14 mouse cellular contexts compared by ENCODE assay signal in the genomic region with DNA sequence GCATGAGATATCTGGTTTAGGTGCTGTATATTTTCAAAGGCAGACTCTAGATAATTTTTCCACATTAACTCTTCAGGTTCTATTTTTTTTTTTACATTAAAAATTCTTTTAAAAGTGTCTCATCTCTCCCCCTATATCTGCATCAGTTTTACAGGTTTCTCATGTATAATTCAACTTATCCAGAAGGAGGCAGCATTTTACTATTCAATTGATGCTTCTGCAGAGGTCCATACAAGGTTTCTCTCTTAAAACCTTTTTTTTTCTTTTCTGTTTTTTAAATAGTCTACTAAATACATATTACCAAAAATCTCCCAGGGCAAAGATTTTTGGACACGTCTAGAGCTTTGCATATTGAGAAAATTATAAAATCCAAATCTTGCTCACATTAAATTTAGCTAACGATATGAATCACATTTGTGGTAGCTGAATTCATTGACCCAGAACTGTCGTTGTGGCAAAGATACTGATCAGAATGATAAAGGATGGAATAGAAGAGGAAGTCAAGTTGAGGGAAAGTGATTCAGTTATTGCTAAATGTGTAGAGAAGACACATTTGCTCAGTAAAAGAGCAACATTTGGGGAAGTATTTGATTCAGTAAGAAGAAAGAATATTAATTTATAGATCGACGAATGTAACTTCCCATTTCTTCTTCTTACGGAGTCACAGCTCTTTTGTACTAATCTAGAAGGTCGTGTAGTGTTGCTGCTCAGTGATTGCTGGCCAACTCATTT. TPM values are rescaled to one million over a fixed set of nuclear protein-coding genes. Genes with fewer than 3 reads are reported as not detected.
DNase-seq lines count a peak whose midpoint lies in the region; ATAC-seq and TF ChIP-seq lines count a peak whose summit lies in the region.
"Had no signal": no experiment of that assay in that cellular context is flagged by ENCODE, and none has a peak within 500 bp of the region (broad histone marks: within the 10 kb centered on the region; RNA-seq: fewer than 3 reads in every experiment).

No protein-coding gene starts in this region.

- no peak for TF ChIP-seq EP300 in heart, adult 2 months (IDR thresholded peaks at IDR 0.05; ENCODE audit: insufficient read depth, low read depth, low read length)

- peaks cover 2% of the 10 kb centered on the region for H3K4me1 ChIP-seq in heart, adult 2 months (ENCODE audit: control insufficient read depth, insufficient read depth, low read length)
- H3K4me1 ChIP-seq in lung, embryonic 14.5 days (ENCODE audit: insufficient read depth): no peaks in the 10 kb centered on the region
- H3K4me1 ChIP-seq: lung, embryonic 15.5 days had no signal

- no peak for DNase-seq in heart, adult 2 months
- no peak for DNase-seq in heart, adult 8-10 months (ENCODE audit: low spot score)
- peak; percentile 70 for DNase-seq in lung, embryonic 14.5 days
- no peak for DNase-seq in lung, postnatal 14 days
- peak; percentile 68 for DNase-seq in adipocyte (ENCODE audit: low spot score)
- peak; percentile 22 for DNase-seq in retina, postnatal 1 day
- DNase-seq in spleen, adult 12 weeks (ENCODE audit: low spot score): no peak
- no peak for DNase-seq in testis, postnatal 14 days (ENCODE audit: low spot score)
- DNase-seq: heart, adult 18-20 months; thymus, postnatal 14 days had no signal

- no peaks in the 10 kb centered on the region for H3K27me3 ChIP-seq in heart, adult 2 months (ENCODE audit: control insufficient read depth, insufficient read depth, low read length)
- no peaks in the 10 kb centered on the region for H3K27me3 ChIP-seq in lung, embryonic 14.5 days (ENCODE audit: insufficient read depth, low read length)
- H3K27me3 ChIP-seq: lung, embryonic 15.5 days had no signal

- H3K4me2 ChIP-seq in lung, embryonic 14.5 days: no peak overlapping the region
- H3K4me2 ChIP-seq: lung, embryonic 15.5 days had no signal

- no peak overlapping the region for H3K4me3 ChIP-seq in heart, adult 2 months
- H3K4me3 ChIP-seq in lung, embryonic 14.5 days (ENCODE audit: low read depth, low read length): no peak overlapping the region
- H3K4me3 ChIP-seq: lung, embryonic 15.5 days had no signal

- no peaks in the 10 kb centered on the region for H3K79me2 ChIP-seq in heart, adult 2 months (replicated peaks; ENCODE audit: control insufficient read depth, insufficient read depth, low read length)

- no peaks in the 10 kb centered on the region for H3K36me3 ChIP-seq in heart, adult 2 months (ENCODE audit: control insufficient read depth, insufficient read depth, low read length)
- H3K36me3 ChIP-seq in lung, embryonic 14.5 days (ENCODE audit: insufficient read depth): no peaks in the 10 kb centered on the region
- H3K36me3 ChIP-seq: lung, embryonic 15.5 days had no signal

- intact Hi-C loops in heart, adult 2 months (cut with DNase I): loop anchor here (5.0 kb wide), 1 partner anchor 233 kb away; no protein-coding TSS in a partner anchor

- WGBS in heart, adult 2 months: 60% methylated on average over 7 of the region's 7 CpGs
- 66% methylated on average over 7 of the region's 7 CpGs for whole genome bisulfite sequencing in lung, embryonic 14.5 days

- H3K9me3 ChIP-seq in lung, embryonic 14.5 days (ENCODE audit: low read depth, low read length): no peaks in the 10 kb centered on the region
- H3K9me3 ChIP-seq: lung, embryonic 15.5 days had no signal

- peak; percentile 62 for TF ChIP-seq CTCF in heart, adult 2 months (IDR thresholded peaks at IDR 0.05)
- TF ChIP-seq CTCF in lung, embryonic 14.5 days (IDR thresholded peaks at IDR 0.05; ENCODE audit: low read depth): peak; percentile 32; the same call in 1 of the 2 replicates

- no peak for ATAC-seq in lung, embryonic 14.5 days (ENCODE audit: insufficient read depth)
- ATAC-seq: activated CD4-positive, CD25-positive, alpha-beta regulatory T cell, adult 4 months; forebrain, embryonic 16.5 days; inflammation-experienced regulatory T-cells, adult 6 months had no signal

- H3K9ac ChIP-seq in heart, adult 2 months (ENCODE audit: low read depth, low read length): no peak overlapping the region
- no peak overlapping the region for H3K9ac ChIP-seq in lung, embryonic 14.5 days
- H3K9ac ChIP-seq: lung, embryonic 15.5 days had no signal

- no peak for TF ChIP-seq POLR2A in heart, adult 2 months (IDR thresholded peaks at IDR 0.05; ENCODE audit: insufficient read depth, low read depth, low read length)

- no peak overlapping the region for H3K27ac ChIP-seq in heart, adult 2 months
- no peak overlapping the region for H3K27ac ChIP-seq in lung, embryonic 14.5 days (ENCODE audit: low read depth)
- H3K27ac ChIP-seq: lung, embryonic 15.5 days had no signal

RNA-seq across cellular contexts. Expression of a gene that starts 46.3 kb away (rescaled TPM):
- 10 to 100 TPM; 16.7 to 18.1 TPM for total RNA-seq in heart, adult 2 months (2021)
- polyA plus RNA-seq in heart, adult 2 months (2012; rRNA removed): 17.8 and 24.6 TPM in 2 replicates
- 10 to 100 TPM; 14.9 to 20.4 (median 16.9) TPM for total RNA-seq in heart, adult 8-10 months (2022)
- 129 and 135 TPM in 2 replicates for polyA plus RNA-seq in lung, embryonic 14.5 days (2014; fragmentation: Nextera tagmentation; extraction: Ambion mirVana)

Comparison
In these comparisons a context has a peak if more than half of its experiments do, and no peak if none do; other contexts are left out.
1. DNase-seq: peak in lung, embryonic 14.5 days (single experiment), adipocyte (single experiment) and retina, postnatal 1 day (single experiment); none in heart, adult 2 months (0 of 2), heart, adult 8-10 months (single experiment), lung, postnatal 14 days (single experiment), spleen, adult 12 weeks (single experiment) and testis, postnatal 14 days (single experiment).